Mouse (Mus musculus): ENCODE data around the gene Brox. TPM values are rescaled to one million over a fixed set of nuclear protein-coding genes. Genes with fewer than 3 reads are reported as not detected.

Gene Brox
- polyA plus RNA-seq (2015; fragmentation: Nextera tagmentation; extraction: Ambion mirVana), result 33.8 and 39.3 TPM in 2 replicates

GRCm38 (mm10) chr1:183296877-183297383 is at the start of gene Brox:
Brox (minus strand) TSS chr1:183297269.

GRCm38 (mm10) chr1:183296465-183296864 is 604 bp downstream of the Brox start, which contains the start of gene Aida:
Aida (plus strand) TSS chr1:183296590.

Other genes starting within 250 kb of the Brox start
- gene Disp1, start 75.7 kb downstream of the Brox start, polyA plus RNA-seq (2015; fragmentation: Nextera tagmentation; extraction: Ambion mirVana), result 8.4 and 12.7 TPM in 2 replicates
- 41.1 and 44.8 TPM in 2 replicates for gene Aida, start 679 bp downstream of the Brox start, polyA plus RNA-seq (2015; fragmentation: Nextera tagmentation; extraction: Ambion mirVana)
- 65.0 and 70.3 TPM in 2 replicates for gene Mia3, start 72.3 kb upstream of the Brox start, polyA plus RNA-seq (2015; fragmentation: Nextera tagmentation; extraction: Ambion mirVana)
- gene Taf1a, start 91.7 kb upstream of the Brox start, polyA plus RNA-seq (2015; fragmentation: Nextera tagmentation; extraction: Ambion mirVana), result 11.3 and 13.1 TPM in 2 replicates
- gene Hhipl2, start 120.9 kb upstream of the Brox start, polyA plus RNA-seq (2015; fragmentation: Nextera tagmentation; extraction: Ambion mirVana), result not detected in 2 replicates

Measured in adrenal gland, postnatal 0 days (tissue).